Mouse (Mus musculus): Measurements from ENCODE around the gene Mto1. TPM values are rescaled to one million over a fixed set of nuclear protein-coding genes. Genes with fewer than 3 reads are reported as not detected.

Gene Mto1
- polyA plus RNA-seq (2015; fragmentation: Nextera tagmentation; extraction: Ambion mirVana), result 14.5 and 15.9 TPM in 2 replicates

DNA sequence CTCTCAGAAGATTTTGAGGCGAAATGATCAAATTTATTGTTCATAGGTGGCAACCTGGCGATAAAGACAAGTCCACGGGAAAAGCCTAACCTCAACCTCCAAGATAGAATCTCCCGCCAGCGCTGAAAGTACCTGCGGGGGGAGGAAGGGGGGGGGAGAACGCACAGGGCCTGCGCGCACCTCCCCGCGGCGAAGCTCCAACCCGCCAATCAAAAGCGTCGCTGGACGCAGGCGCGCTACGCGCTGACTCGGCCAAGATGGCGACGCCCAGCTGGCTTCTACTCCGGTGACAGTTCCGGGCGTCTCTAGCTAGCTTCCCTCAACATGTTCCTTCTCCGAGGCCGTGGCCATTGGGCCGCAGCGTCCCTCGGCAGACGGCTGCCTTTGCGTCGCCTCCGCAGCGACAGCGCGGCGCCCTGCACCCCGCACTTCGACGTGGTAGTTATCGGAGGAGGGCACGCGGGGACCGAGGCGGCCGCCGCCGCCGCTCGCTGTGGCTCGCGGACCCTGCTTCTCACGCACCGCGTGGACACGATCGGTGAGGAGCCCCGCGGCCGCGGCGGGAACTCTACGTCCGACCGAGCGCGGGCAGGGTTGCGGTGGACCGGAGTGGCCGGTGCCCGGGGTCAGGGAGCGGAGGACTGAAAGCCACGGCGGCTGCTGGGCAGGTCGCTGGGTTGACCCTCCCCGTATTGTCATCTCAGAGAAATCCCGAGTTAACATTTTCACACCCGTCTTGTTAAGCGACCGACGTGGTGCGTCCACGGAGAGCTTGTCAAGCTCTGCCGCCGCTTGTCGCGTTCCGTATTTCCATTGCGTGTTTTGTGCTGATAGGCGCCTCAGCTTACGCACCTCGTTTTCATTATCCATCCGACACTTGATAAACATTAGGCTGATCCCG lies at the start of gene Mto1, which contains the start of gene Gm17324:
Gene Mto1, plus strand, starts transcription at position 236 of the 901 bp plus-strand sequence.
Gene Gm17324, minus strand, starts transcription at position 814 of the 901 bp plus-strand sequence.

DNA sequence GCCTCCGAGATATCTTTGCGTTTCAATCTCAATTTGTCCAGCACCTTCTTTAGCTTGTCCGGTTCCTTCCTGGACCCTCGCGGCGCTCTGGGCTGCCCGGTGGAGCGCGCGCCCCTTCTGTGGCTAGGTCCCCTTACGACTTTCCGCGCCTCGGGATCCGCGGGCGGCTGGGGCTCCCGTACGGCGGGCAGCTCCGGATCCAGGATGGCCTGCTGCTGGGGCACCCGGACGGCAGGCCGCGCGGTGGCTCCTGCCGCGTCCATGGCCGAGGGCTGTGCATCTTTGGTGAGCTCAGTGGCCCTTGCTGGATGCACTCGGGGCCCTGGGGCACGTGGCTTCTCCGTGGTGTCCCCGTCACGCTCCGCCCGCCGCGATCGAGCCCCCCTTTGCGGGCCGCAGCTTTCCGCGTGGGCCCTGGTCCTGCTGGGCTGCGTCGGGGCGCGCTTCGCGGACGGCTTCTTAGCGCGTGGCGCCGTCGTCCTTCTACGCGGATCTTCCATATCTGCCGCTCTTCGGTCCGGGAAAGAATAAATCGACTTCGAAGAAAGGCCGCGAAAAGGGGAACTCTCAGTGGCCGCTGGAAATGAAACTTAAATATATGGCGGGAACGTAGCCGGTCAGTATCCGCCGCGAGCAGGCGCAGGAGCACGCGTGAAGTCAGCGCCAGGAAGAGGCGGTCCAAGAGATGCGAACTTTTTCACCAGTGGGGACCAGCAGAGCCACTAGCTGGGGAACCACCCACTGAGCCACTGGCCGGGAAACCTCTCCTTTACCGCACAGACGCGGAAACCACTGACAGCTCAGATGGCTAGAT lies 5.2 kb upstream of the Mto1 start, which contains the start of gene Cgas:
Gene Cgas, minus strand, starts transcription at position 659 of the 814 bp plus-strand sequence.

DNA sequence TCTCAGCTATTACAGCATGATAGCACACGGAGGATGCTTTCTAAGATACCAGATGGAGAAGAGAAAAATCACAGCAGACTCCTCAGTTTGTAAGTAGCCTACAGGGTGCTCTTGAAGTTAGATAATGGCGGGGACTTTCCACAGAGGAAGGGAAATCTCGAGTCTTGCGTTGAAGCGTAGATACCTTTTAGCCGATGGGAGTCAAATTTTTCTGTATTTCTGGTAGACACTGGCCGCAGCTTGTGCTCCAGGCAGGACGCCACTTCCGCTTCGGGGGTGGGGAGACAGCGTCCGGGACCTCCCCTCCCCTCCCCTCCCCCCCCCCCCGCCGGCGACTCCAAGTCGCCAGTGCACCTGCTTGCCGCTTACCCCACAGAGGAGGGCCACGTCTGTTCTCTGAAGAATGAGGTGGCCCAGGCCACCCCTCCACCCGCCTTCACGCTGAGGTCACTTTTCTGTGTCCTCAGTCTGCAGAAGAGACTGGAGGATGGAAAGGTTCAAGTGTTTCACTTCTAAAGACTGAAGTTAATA lies 40.9 kb downstream of the Mto1 start, which contains the start of gene Eef1a1:
Gene Eef1a1, minus strand, starts transcription at position 262 of the 531 bp plus-strand sequence.

Small RNA genes within 50 kb of the gene (microRNA-seq; reads per million reads assigned to microRNA genes)
- not detected for gene Gm26377

Other genes starting within 250 kb of the Mto1 start
- 1.9 and 2.7 TPM in 2 replicates for gene Gsta1, start 217.6 kb upstream of the Mto1 start, polyA plus RNA-seq (2015; fragmentation: Nextera tagmentation; extraction: Ambion mirVana)
- gene Gm3776, start 191.1 kb upstream of the Mto1 start, polyA plus RNA-seq (2015; fragmentation: Nextera tagmentation; extraction: Ambion mirVana), result 1.4 and 1.5 TPM in 2 replicates
- gene Gm10639, start 158.3 kb upstream of the Mto1 start, polyA plus RNA-seq (2015; fragmentation: Nextera tagmentation; extraction: Ambion mirVana), result 0.45 TPM in 1 of 2 replicates, not detected in the other
- gene Omt2a, start 133.4 kb upstream of the Mto1 start, polyA plus RNA-seq (2015; fragmentation: Nextera tagmentation; extraction: Ambion mirVana), result 0.23 and 0.41 TPM in 2 replicates
- gene Omt2b, start 120.6 kb upstream of the Mto1 start, polyA plus RNA-seq (2015; fragmentation: Nextera tagmentation; extraction: Ambion mirVana), result not detected in 2 replicates
- gene Gsta2, start 92.4 kb upstream of the Mto1 start, polyA plus RNA-seq (2015; fragmentation: Nextera tagmentation; extraction: Ambion mirVana), result 9.0 and 11.7 TPM in 2 replicates
- 4.1 TPM in 2 replicates for gene Dppa5a, start 80.0 kb upstream of the Mto1 start, polyA plus RNA-seq (2015; fragmentation: Nextera tagmentation; extraction: Ambion mirVana)
- 32.6 and 47.5 TPM in 2 replicates for gene Ooep, start 69.5 kb upstream of the Mto1 start, polyA plus RNA-seq (2015; fragmentation: Nextera tagmentation; extraction: Ambion mirVana)
- gene Ddx43, start 52.4 kb upstream of the Mto1 start, polyA plus RNA-seq (2015; fragmentation: Nextera tagmentation; extraction: Ambion mirVana), result 0.23 and 0.58 TPM in 2 replicates
- 1.6 and 1.7 TPM in 2 replicates for gene Cgas, start 5.0 kb upstream of the Mto1 start, polyA plus RNA-seq (2015; fragmentation: Nextera tagmentation; extraction: Ambion mirVana)
- 0.75 and 0.99 TPM in 2 replicates for gene Gm17324, start 578 bp downstream of the Mto1 start, polyA plus RNA-seq (2015; fragmentation: Nextera tagmentation; extraction: Ambion mirVana)
- 3,366 and 3,387 TPM in 2 replicates for gene Eef1a1, start 40.9 kb downstream of the Mto1 start, polyA plus RNA-seq (2015; fragmentation: Nextera tagmentation; extraction: Ambion mirVana)
- gene Slc17a5, start 139.8 kb downstream of the Mto1 start, polyA plus RNA-seq (2015; fragmentation: Nextera tagmentation; extraction: Ambion mirVana), result 6.8 and 8.5 TPM in 2 replicates
- 3.0 and 3.5 TPM in 2 replicates for gene Cd109, start 167.3 kb downstream of the Mto1 start, polyA plus RNA-seq (2015; fragmentation: Nextera tagmentation; extraction: Ambion mirVana)